Mouse (Mus musculus) right cerebral cortex, postnatal 25 days (tissue): Measurements from ENCODE around the gene Gbf1.
A peak's percentile ranks its signal among the peaks of the same experiment; 100 is the strongest.

ENCODE experiments used
- DNase-seq: peaks from one replicate; pipeline ENCODE4 v3.0.0; 2022

Gbf1 gene

DNA sequence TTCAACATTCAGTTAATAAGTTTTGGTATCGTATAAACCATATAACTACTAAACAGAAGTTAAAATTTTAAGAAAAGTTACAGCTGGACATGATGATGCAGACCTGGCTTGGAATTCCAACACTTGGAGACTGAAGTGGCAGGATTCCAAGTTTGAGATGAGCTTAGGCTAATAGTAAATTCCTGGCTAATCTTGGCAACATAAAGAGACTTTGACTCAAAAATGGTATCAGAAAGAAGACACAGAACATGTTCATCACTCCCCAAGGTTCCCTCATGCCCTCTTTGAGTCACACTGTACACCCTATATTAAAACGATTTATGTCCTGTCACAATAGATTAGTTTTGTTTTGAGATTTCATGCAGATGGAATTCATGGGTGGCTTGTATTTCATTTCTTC is 72.6 kb downstream of the Gbf1 start:
- DNase-seq, result no peak

DNA sequence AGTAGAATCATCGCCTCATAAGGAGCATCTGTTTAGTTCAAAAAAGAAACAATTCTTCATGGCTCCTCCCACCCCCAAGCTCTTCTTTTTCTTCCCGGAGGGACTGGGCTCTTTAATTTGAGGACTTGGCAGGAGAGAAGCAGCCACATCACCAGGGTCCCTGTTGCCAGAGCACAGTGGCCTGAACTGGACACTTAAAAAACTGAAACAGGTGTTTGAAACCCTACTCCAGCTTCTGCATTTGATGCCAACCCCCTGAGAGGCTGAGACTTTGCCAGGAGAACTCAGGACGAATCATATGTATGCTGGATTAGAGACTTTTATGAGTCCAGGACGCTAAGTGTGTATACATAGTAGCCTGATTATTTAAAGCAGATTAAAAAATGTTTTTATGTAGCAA is 73.2 kb downstream of the Gbf1 start:
- no peak for DNase-seq

- DNase-seq, result no peak
Observed at GRCm38 (mm10) chr19:46226295-46226694, 74.0 kb downstream of the Gbf1 start.

DNA sequence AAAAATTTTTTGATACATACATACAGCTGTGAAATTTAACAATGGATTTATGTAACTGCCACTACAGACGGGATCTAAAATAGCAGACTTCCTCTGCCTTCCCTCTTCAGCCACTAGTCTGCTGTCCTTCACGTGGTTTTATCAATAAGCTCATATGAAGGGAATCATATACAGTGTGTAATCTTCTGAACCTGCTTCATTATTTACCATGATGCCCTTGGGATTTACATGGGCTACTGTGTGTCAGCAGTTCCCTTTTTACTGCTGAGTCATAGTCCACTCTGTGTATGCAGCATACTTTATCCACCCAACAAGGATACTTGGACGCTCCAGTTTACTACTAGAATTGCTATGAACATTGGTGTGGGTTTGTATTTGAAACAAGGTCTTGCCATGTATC is 75.0 kb downstream of the Gbf1 start:
- DNase-seq, result no peak

GRCm38 (mm10) chr19:46234450-46234849 is 82.1 kb downstream of the Gbf1 start:
- DNase-seq, result no peak

- DNase-seq, result no peak
Observed at GRCm38 (mm10) chr19:46236658-46237057, 84.3 kb downstream of the Gbf1 start.

- DNase-seq, result no peak
Observed at GRCm38 (mm10) chr19:46240246-46240645, 87.9 kb downstream of the Gbf1 start.

DNA sequence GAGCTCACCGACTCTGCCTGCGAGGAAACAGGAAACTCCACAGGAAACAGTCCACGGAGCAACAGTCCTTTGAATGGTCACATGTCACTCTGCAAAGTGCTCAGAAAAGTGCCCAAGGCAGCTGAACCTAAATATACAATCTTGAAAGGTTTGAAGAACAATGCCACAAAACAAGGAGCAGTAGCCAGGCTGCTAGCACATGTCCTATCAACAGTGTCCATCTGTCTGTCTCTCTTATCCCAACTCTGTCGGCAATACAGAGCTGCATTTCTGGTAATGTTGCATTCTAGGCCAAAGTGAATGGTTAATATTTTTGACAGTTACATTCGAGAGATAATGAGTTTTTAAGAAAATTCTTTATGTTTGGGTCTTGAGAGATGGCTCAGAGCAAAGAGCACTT is 90.1 kb downstream of the Gbf1 start:
- no peak for DNase-seq

DNA sequence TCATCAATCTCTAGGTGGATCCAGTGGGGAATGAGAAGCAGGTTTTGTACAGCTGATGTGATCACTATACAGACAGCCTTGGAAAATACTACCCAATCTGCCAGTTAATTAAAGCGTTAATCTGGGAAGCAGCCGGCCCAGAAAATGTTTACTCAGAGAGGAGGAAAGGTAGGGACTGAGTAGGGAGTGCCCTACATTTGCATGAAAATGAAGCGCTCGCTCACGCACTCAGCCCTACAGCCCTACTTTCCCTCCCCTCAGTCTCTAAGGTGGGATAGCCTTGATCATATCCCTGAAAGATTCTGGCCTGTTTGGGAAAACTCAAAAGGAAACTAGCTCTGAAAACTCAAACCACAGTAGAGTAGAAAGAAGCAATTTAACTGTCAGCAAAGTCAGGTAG is 92.3 kb downstream of the Gbf1 start:
- no peak for DNase-seq

DNA sequence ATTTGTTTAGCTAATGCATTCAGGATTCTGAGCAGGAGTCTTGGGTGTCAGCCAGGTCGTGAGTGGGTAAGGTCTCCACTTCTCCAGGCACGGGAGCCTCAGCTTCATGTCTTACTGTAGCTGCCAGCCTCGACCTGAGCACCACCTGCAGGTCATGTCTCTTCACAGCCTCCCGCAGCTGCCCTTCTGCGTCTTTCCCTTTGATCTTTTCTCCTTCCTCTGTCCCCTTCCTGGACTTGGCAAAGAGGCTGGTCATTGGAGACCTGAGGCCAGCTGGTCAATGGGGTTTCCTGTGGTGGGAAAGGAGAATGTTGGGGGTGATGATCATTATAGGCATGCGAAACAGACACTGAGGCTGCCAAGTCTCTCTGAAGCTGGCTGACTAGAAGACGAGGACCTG is 96.7 kb downstream of the Gbf1 start:
- no peak for DNase-seq

DNA sequence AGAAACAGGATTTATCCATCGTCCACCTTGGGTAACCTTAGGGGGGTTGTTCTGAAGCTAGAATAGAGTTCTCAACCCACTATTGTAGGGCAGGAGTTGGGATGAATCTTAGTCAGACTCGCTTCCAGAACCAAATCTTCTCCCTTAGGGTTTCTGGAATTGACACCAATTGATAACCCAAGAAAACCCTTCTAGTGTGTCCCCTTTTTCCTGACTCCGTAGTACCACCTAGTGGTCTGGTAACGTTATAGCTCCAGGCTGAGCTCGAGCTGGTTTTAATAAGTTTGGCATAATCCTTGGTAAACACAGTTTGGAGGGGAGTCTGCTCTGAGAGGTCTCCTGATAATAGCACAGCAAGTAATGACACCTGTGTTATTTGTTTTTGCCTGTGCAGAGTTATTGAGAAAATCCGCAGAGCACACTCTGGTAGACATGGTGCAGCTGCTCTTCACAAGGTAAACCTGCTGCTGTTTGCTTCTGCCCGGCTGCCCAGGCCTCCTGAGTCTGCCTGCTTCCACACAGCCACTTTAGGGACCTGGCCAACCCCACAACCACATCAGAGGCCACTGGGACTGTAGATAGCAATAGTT is 101.9 kb downstream of the Gbf1 start:
- DNase-seq, result peak; percentile 15

DNA sequence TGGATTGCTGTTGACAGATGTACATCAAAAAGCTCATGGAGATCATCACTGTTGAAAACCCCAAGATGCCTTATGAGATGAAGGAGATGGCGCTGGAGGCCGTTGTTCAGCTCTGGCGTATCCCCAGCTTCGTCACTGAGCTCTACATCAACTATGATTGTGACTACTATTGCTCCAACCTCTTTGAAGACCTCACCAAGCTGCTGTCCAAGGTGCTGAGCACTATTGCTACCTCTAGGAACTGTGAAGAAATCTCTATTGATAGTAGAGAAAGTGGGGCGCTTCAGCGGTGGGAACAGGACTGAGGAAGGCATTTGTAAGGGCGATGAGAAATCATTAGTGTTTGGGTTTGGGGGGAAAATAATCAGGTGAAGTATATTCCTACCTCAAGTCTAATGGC is 112.5 kb downstream of the Gbf1 start:
- DNase-seq, result no peak

DNA sequence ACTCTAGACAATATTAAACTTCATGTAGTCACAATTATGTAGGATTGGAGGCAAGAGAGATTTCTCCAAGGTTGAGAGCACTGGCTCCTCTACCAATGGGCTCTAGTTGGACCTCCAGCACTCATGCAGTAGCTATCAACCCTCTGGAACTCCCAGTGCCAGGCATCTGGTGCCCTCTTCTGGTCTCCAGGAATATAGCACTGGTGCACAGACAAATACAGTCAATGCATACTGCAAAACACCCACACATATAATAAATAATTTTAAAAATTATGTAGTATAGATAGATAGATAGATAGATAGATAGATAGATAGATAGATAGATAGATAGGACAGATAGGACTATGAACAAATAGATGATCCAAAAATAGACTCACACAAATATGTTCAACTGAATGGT is 123.0 kb downstream of the Gbf1 start:
- no peak for DNase-seq

GRCm38 (mm10) chr19:46282081-46282849 is 130.0 kb downstream of the Gbf1 start:
- no peak for DNase-seq

DNA sequence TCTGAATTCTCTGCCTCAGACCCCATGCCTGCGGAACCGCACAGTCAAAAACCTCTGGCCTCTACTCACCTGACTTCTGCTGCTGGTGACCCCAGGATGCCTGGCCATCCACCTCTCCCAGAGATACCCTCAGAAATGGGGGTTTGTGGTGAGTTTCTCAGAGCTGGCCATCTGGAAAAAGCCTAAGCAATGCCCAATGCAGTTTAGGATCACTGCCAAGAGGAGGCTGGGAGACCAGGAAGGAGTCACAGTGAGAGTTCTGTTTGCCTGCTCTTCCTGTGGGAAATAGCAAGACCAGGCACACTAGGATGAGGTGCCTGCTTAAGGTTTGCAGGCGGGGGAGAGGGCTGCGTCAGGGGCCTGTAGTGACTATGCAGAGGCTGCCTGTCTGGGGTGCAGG is 132.4 kb downstream of the Gbf1 start:
- DNase-seq, result no peak

GRCm38 (mm10) chr19:46285631-46286030 is 133.3 kb downstream of the Gbf1 start:
- DNase-seq, result no peak

DNA sequence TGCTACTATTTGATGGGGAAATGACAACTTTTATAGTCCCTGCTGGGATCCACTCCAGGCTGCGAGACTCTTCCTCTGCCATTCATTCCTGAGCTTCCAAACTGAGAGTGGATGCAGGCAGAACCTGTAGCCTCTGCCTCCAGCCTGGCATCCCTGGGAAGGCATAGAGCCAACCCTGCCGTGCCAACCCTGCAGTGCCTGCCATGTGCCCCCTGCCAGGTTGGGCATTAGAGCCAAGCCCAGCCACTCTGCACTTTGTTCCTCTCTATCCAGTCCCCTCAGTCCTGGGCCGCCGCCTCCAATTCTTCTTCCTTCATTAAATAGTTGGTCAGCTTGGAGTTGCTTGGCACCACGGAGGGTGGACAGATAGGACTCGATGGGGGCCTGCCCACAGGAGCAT is 133.7 kb downstream of the Gbf1 start:
- no peak for DNase-seq

- DNase-seq, result no peak
Observed at GRCm38 (mm10) chr19:46286926-46287325, 134.6 kb downstream of the Gbf1 start.

DNA sequence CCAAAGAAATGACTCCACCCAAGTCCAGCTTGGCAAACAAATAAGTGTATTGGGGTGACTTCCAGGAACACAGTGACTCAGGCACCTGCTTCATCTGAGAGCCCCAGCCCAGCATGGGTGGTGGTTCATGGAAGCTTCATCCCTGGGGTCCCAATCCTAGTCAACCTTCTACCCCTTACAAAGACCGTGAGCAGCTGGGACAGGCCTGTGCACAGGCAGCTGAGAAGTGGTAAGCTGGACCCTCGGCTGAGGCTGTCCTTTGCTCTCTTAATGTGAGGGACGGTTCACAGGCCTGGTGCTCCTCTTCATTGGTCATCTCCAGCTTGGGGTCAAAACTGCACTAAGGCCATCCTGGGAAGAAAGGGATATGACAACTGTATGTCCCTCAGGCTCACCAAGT is 135.3 kb downstream of the Gbf1 start:
- DNase-seq, result no peak

DNA sequence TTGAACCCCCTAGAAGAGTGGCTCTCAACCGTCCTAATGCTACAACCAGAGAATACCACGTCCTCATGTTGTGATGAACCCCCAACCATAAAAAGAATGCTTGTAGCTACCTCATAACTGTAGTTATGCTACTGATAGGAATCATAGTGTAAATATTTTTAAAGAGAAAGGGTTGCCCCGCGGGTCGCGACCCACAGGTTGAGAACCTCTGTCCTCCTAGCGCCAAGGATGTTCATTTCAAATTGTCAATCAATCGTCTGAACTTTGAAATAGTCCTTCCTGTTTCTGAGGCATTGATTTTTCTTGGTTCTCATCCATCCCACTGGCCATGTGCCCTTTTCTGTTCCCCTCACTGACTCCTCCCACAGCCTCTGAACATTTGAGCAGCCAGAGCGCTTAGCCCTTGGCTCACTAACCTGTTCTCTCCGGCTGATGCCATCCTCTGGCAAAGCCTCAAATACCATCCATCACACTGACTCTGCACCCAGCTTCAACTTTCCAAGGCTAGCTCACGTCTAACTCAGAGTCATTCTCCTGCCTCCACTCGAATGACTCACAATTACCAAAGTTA is 138.3 kb downstream of the Gbf1 start:
- DNase-seq, result no peak

GRCm38 (mm10) chr19:46296938-46297337 is 144.6 kb downstream of the Gbf1 start:
- DNase-seq, result no peak

DNA sequence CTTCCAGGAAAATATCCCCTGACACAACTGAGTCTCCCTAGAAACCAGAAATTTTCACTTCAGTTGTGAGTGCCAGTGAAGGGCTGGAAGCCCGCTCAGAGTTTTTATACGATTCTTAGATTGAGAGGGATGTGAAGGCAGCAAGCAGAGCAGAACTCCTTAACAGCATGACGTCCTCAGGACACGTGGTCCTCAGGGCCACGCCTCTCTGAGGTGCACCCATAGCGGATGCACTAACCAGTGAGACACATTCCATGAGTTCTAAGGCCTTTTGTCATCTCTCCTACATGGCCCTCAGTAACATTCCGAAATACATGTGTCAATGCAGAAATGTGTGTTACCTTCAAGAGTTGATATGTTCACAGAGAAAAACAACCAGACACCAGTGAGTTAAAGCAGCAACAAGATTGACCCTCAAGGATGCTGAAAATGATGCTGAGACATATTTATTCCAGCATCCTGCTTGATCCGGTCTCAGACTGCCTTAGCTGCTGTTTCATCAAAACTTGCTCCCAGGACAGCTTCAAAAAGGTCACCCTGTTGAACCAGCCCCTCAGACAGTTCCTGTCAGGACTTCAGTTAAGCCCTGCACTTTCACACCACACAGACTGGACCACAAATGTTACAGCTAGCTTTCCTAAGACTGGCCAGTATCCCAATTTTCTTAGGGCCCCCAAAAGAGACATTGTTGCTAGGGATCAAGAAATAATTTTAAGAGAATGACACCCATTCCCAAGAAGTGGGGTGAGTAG is 148.2 kb downstream of the Gbf1 start:
- no peak for DNase-seq

DNA sequence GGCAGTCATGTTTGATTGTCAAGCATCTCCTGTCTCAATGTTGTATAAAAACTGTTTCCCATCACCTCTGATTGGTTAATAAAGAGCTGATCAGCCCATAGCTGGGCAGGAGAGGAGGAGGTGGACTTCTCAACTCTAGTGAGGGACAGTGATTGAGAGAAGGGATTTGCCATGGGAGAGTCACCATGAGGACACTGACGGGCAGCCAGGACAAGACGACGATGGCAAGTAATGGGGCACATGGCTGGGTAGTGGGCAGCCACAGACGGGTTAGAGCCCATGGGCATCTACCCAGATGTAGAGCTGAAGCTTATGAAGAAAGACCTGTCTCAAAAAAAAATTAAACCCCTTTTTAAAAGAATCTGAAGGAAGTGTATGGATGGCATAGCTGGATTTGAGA is 150.2 kb downstream of the Gbf1 start:
- DNase-seq, result no peak
